Mouse (Mus musculus): ENCODE measurements around the gene Nap1l4.
"Not testable (repeated sequence)": the region's sequence is repeated elsewhere in the genome, so short reads cannot be mapped to it uniquely, and the experiment has no call there.

Nap1l4 gene

DNA sequence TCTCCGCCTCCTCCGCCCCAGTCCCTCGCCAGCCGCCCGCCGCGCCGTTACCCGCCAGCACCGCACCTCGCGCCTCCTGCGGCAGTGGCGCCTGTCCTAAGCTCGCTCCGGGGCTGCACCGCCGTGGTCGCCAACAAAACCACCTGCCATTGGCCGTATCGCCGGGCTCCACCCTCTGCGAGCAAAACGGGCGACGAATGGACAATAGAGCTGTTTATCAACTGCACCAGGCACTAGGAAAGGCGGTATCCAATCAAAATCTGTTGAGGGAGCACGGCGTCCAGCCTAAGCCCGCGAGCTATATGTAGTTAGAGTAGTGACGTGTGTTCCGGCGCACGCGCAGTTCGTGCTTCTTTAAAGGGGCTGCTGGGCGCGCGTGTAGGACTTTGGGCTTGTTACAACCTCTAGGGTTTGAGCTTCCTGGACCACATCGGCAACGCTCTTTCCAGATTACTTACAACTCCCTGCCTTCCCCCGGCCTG, at the start of gene Nap1l4:
Gene Nap1l4 (minus strand): TSS at position 131 of the 482 bp plus-strand sequence.
- peak; percentile 98 for DNase-seq

DNA sequence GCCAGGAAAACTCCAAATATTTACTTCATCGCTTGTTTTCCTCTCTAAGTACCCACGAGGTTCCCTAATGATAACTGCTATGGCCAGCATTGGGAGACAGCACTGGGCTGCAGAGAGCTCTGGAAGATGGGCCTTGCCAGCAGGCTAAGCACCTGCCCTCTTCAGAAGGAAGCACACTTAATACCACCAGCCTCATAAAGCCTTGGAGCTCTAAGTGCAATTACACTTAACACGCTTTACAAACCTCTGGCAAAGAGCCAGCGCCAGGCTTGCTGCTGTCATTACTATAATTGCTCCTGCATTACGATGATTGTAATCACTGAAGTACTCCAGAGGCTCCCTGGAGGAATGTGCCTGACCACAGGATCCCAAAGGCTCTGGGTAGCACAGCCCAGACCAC, 46.0 kb upstream of the Nap1l4 start:
- no peak for DNase-seq

- DNase-seq: no peak
Observed at GRCm38 (mm10) chr7:143592255-143592654, 43.3 kb upstream of the Nap1l4 start.

DNA sequence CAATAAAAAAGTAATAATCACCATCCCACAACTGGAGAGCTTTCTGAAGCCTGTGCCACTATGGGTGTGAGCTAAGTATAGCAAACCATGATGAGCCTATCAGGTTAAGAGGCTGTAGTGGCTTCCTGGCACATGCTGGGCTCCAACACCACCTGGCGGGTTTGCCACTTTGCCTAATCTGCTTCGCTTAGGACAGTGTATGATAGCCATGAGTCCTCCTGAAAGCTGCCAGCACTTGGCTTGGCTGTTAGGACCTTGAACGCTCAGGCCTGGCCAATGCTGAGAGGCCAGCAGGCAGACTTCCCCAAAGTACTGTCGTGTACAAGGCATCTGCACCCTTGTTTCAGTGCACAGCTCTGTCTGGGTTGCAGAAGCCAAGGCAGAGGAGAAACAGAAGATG, 39.1 kb upstream of the Nap1l4 start:
- DNase-seq: no peak

GRCm38 (mm10) chr7:143587586-143587985, 38.7 kb upstream of the Nap1l4 start:
- no peak for DNase-seq

GRCm38 (mm10) chr7:143583956-143584355, 35.0 kb upstream of the Nap1l4 start:
- peak; percentile 83 for DNase-seq

GRCm38 (mm10) chr7:143583025-143583424, 34.1 kb upstream of the Nap1l4 start:
- no peak for DNase-seq

- DNase-seq: no peak
Observed at GRCm38 (mm10) chr7:143575751-143576150, 26.8 kb upstream of the Nap1l4 start.

DNA sequence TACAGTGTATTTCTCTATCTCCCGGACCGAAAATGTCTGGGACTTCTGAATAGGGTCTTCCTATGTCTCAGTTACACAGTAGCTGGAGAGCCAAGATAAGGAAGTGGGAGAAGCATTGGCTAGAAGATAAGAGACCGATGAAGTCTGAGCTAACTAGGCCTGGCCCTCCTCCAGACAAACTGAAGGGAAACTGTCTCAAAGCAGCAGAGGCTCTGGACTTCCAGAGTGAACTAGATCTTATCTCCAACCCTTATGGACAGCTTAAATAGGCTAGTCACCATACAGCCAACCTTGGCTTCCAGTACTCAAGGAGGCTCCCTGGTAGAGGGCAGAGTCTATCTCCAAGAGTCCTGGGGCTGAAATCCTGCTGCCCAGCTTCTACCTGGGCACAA, 16.7 kb upstream of the Nap1l4 start:
- DNase-seq: no peak

- no peak for DNase-seq
Observed at GRCm38 (mm10) chr7:143565015-143565647, 16.2 kb upstream of the Nap1l4 start.

GRCm38 (mm10) chr7:143563787-143564186, 14.9 kb upstream of the Nap1l4 start:
- DNase-seq: no peak

DNA sequence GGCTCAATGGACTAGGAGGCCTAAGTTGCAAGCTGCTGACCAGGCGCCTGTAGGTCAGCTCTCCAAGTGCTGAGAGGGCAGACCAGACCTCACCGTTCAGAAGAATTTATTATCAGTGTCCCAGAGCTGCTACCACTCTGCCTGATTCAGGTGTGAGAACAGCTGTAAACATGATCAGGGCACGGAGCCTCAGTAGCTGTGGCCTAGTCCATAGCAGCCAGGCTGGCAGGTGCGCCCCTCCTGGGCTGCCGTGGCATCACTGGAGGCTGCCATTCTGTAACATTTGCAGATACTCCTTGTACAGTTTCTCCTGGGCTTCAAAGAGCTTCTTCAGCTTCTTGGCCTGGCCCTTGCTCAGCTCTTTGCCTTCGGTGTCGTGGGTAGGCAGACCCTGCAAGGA, 8.7 kb upstream of the Nap1l4 start:
- DNase-seq: no peak

DNA sequence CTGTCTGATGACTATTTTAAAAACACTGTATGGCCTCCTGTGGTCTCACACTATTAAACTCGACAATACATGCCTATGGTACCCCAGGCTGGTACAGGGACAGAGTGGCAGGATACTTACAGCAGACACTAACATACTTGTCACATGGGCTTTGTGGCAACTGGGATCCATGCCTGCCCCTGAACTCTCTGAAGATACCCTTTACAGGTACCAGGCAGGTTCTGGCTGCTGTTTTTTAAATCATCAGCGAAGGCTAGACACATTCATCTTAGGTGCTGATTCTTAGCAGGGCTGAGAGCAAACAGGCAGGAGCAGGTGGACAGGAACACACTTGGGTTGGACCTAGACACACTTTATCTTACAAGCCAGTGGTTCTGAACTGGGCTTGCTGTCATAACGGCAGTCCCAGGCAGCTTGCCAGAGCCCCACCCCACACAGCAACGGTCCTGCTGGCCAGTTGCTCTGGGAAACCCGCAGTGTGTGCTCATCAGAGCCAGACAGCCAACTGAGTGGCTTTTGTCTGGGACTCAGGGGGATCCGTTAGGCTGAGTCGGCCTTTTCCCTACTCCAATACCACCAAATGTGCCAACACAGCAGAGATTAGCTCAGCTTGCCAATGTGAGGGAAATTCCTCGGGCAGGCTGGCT, 8.2 kb upstream of the Nap1l4 start:
- peak; percentile 58 for DNase-seq

GRCm38 (mm10) chr7:143549588-143550220, 798 bp upstream of the Nap1l4 start:
- DNase-seq: no peak

DNA sequence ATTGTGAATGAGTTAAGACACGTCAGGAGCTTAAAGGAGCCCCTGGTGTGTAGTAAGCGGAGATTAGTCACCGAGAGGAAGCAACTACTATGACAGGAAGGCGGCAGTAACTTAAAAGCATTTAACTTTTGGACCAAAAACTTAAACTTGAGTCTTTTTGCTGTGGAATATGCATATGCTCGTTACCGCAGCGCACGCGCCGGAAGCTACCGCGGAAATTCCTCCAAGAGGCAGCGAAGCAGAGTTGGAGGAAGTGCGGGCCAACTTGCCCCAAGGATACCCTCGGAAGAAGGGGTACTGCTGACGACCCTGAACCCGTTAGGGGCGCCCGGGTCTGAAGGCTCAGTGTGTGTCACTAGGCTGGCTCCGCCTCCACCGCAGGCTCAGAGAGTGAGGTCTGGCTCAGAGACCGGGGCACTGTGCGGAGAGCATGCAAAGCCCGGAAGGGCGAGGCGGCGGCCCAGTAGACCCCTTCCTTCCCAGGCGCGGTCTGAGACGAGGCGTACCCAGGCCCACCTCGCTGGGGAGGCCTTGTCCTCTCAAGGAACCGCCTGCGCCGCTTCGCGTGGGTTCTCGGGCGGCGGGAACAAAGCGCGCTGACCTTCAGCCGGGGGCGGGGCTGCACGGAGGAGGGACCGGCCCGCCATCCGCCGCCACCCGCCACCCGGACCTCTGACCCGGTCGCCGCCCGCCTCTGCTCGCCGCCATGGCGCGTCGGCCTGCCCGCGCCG, 510 bp downstream of the Nap1l4 start:
- peak; percentile 81 for DNase-seq

GRCm38 (mm10) chr7:143546554-143546953, 2.4 kb downstream of the Nap1l4 start:
- no peak for DNase-seq

- peak; percentile 52 for DNase-seq
Observed at GRCm38 (mm10) chr7:143544368-143544767, 4.5 kb downstream of the Nap1l4 start.

- DNase-seq: no peak
Observed at GRCm38 (mm10) chr7:143538671-143539070, 10.2 kb downstream of the Nap1l4 start.

- DNase-seq: not testable (repeated sequence)
Observed at GRCm38 (mm10) chr7:143538229-143538628, 10.7 kb downstream of the Nap1l4 start.

GRCm38 (mm10) chr7:143536251-143536650, 12.7 kb downstream of the Nap1l4 start:
- no peak for DNase-seq

DNA sequence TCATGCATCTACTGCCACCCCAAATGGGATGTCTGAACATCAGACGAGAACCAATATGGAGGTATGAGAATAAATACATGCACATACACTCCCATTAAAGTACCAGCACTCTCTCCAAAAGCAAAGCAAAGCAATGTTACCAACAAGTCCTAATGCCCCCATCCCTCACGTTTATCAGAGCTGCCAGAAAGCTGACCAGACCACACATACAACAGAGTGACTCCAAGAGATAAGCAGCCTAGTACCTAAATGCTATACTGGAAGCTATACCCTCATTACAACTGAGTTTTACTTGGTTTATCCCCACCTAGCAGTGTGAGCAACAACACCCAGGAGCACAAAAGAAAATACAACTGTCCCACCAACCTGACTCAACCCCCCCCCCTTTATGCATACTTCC, 15.6 kb downstream of the Nap1l4 start:
- DNase-seq: no peak

DNA sequence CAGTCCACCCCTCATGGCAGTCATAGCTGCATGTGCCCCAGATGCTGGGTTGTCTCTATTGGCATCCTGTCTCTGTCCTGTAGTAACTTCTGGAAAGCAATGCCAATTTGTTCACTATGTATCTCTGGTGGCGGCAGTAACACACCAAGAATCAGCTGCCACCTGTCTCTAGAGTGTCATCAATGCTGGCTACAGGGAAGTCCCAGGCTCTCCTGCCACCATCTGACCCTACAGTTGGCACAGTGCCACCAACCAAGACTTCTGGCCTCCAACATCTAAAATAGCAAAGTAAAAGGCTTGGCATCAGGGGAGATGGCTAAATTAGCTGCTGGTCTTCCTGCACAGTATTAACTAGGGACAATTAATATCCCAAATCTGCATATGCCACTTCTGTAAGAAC, 16.5 kb downstream of the Nap1l4 start:
- DNase-seq: no peak

DNA sequence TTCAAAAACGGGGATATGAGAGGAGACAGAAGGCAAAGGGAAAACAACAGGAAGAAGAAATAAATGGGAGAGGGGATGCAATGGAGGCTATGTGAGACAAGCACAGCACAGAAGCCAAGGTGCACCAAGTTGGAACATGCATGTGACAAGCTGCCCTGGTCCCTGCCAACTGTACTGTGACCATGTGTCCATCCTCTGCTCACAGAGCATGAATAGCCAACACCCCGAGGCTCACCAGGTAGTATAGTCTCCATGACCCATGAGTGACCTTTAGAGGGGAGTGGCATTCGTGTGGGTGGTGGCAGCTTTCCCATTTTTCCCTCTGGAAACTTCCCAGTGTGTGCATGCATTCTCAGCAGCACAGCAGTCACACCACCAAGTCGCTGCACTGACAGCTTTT, 29.6 kb downstream of the Nap1l4 start:
- DNase-seq: no peak

DNA sequence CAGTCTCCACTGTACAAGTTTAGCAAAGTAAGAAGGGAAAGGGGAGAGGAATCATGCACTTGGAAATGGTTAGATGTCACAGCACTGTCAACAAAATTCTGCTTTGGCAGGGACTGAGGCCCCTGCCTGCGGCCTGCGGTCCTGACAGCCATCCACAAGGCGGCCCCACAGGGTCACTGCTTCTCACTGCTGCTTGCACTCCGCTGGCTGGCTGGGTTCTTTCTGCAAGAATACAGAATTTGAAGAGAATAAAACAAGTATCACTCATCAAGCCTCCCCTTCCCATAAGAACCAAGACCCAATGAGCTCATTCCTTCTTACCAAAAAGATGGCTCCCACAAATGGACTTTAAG, 34.5 kb downstream of the Nap1l4 start:
- peak; percentile 47 for DNase-seq
